Mouse (Mus musculus) stomach, postnatal 0 days (tissue): ENCODE results near the gene Col17a1.

Experiments
- CTCF ChIP-seq: IDR thresholded peaks from 2 replicates; pipeline ENCODE4 v1.5.1; 2016; ENCODE audit warnings: antibody characterized with exemption, low read depth, mild to moderate bottlenecking, moderate library complexity
- EP300 ChIP-seq: optimal IDR thresholded peaks from 2 replicates; pipeline ENCODE3; 2016; ENCODE audit warnings: antibody characterized with exemption

DNA sequence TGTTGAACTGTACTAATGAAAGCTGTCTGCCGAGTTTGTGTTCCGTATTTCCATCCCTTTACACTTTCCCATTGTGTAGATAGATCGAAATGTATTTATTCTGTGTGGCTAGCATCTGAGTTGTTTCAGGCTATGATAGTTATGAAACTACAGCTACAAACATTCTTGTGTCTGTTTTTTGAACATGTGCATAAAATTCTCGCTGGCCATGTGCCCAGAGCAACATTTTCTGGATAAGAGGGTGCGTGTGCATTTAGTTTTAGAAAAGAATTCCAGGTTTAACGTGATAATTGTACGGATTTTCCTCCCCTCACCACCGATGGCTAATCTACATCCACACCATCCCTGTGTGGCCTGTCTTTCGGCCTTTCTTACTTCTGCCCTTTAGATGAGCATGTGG lies 21.6 kb upstream of the Col17a1 start:
- no peak for TF ChIP-seq CTCF
- TF ChIP-seq EP300: no peak
